Mouse (Mus musculus): Measurements from ENCODE around the gene Hoga1. TPM values are rescaled to one million over a fixed set of nuclear protein-coding genes. Genes with fewer than 3 reads are reported as not detected.
A peak's percentile ranks its signal among the peaks of the same experiment; 100 is the strongest.

The Hoga1 gene
- polyA plus RNA-seq (2014; fragmentation: Nextera tagmentation; extraction: Ambion mirVana), result 0.80 and 1.2 TPM in 2 replicates

GRCm38 (mm10) chr19:42045269-42046102 is at the start of gene Hoga1:
Hoga1 (plus strand) TSS chr19:42045610.
- Histone ChIP-seq H3K4me1 (ENCODE audit: control insufficient read depth, insufficient read depth, low read length) (no peaks in the 10 kb centered on the region), H3K4me3 (ENCODE audit: low read depth, low read length) (peak within 1 kb of the TSS; percentile 18), H3K27me3 (ENCODE audit: control insufficient read depth, insufficient read depth, low read length) (no peaks in the 10 kb centered on the region), H3K9ac (ENCODE audit: low read length) (0 out of 2 replicates have a peak within 1 kb of the TSS, but pooled peaks have one; percentile 14), H3K27ac (ENCODE audit: low read depth, low read length) (no peak within 1 kb of the TSS), H3K9me3 (ENCODE audit: control insufficient read depth, low read length) (no peaks in the 10 kb centered on the region), H3K36me3 (ENCODE audit: control insufficient read depth, insufficient read depth, low read length) (no peaks in the 10 kb centered on the region), H3K4me2 (peak within 1 kb of the TSS; percentile 36)
- DNase-seq (ENCODE audit: low spot score, missing footprints), result peak; percentile 95
- peak; percentile 90 for ATAC-seq (ENCODE audit: low FRiP score)
- 21% methylated on average over 23 of the region's 23 CpGs for WGBS

DNA sequence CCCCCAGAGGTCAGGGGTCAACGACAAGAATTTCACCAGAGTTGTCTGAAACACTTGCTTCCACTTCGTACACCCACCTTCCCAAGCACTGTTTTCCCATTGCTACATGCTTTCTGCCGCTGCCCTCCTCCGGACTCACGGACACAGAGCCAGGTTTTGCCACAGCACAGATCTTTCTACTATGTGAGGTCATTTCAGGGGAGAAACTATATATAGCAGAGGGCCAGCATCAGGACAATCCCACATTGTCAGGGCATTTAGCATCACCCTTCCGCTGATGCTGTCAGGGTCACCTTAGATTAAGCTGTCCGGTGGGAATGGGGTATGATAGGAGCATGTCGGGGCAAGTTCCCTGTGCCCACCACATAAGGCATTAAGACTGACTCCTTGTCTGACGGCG is 48.3 kb upstream of the Hoga1 start:
- ATAC-seq (ENCODE audit: low FRiP score), result no peak

GRCm38 (mm10) chr19:41998770-41999548 is 46.5 kb upstream of the Hoga1 start:
- ATAC-seq (ENCODE audit: low FRiP score) (no peak), DNase-seq (ENCODE audit: low spot score, missing footprints) (no peak)
- Histone ChIP-seq H3K4me1 (ENCODE audit: control insufficient read depth, insufficient read depth, low read length) (no peaks in the 10 kb centered on the region), H3K4me3 (ENCODE audit: low read depth, low read length) (no peak overlapping the region), H3K9ac (ENCODE audit: low read length) (no peak overlapping the region), H3K27ac (ENCODE audit: low read depth, low read length) (no peak overlapping the region), H3K27me3 (ENCODE audit: control insufficient read depth, insufficient read depth, low read length) (no peaks in the 10 kb centered on the region), H3K36me3 (ENCODE audit: control insufficient read depth, insufficient read depth, low read length) (no peaks in the 10 kb centered on the region), H3K9me3 (ENCODE audit: control insufficient read depth, low read length) (no peaks in the 10 kb centered on the region), H3K4me2 (no peak overlapping the region)
- 93% methylated on average over 9 of the region's 9 CpGs for WGBS

More for the DNA sequence above, 48.3 kb upstream of the Hoga1 start:
- DNase-seq (ENCODE audit: low spot score, missing footprints), result no peak
- Histone ChIP-seq H3K27ac (ENCODE audit: low read depth, low read length) (no peak overlapping the region), H3K4me3 (ENCODE audit: low read depth, low read length) (no peak overlapping the region), H3K36me3 (ENCODE audit: control insufficient read depth, insufficient read depth, low read length) (no peaks in the 10 kb centered on the region), H3K9ac (ENCODE audit: low read length) (no peak overlapping the region), H3K4me2 (no peak overlapping the region), H3K27me3 (ENCODE audit: control insufficient read depth, insufficient read depth, low read length) (no peaks in the 10 kb centered on the region), H3K4me1 (ENCODE audit: control insufficient read depth, insufficient read depth, low read length) (no peaks in the 10 kb centered on the region), H3K9me3 (ENCODE audit: control insufficient read depth, low read length) (no peaks in the 10 kb centered on the region)
- 90% methylated on average over 10 of the region's 10 CpGs for WGBS

DNA sequence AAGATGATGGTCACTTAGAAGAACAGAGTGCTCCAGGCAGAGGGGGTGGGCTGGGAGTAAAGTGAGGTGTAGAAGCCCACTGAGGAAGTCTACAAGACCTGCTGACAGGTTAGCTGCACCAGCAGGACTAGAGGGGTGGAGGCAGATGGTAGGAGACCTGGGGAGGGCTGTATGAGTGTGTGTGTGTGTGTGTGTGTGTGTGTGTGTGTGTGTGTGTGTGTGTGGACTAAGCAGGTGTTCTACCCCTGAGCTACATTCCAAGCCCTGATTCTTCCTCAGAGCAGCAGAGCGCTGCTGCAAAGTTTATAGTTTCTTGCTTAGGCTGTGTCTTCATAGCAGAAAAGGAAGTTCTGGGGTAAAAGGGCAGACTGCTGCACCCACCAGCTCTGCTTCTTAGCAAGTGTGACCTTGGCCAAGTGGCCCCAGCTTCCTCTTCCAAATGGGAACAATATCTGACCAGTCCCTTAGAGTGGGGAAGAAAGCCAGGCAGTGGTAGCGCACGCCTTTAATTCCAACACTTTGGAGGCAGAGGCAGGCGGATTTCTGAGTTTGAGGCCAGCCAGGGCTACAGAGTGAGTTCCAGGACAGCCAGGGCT is 45.6 kb upstream of the Hoga1 start:
- Histone ChIP-seq H3K4me3 (ENCODE audit: low read depth, low read length) (no peak overlapping the region), H3K9ac (ENCODE audit: low read length) (no peak overlapping the region), H3K4me2 (no peak overlapping the region), H3K9me3 (ENCODE audit: control insufficient read depth, low read length) (no peaks in the 10 kb centered on the region), H3K36me3 (ENCODE audit: control insufficient read depth, insufficient read depth, low read length) (no peaks in the 10 kb centered on the region), H3K4me1 (ENCODE audit: control insufficient read depth, insufficient read depth, low read length) (no peaks in the 10 kb centered on the region), H3K27me3 (ENCODE audit: control insufficient read depth, insufficient read depth, low read length) (no peaks in the 10 kb centered on the region), H3K27ac (ENCODE audit: low read depth, low read length) (no peak overlapping the region)
- DNase-seq (ENCODE audit: low spot score, missing footprints) (no peak), ATAC-seq (ENCODE audit: low FRiP score) (no peak)
- WGBS, result 85% methylated on average over 4 of the region's 4 CpGs

GRCm38 (mm10) chr19:42000446-42000958 is 44.9 kb upstream of the Hoga1 start:
- no peaks in the 10 kb centered on the region for H3K36me3 ChIP-seq (ENCODE audit: control insufficient read depth, insufficient read depth, low read length)
- H3K4me2 ChIP-seq, result no peak overlapping the region
- no peaks in the 10 kb centered on the region for H3K4me1 ChIP-seq (ENCODE audit: control insufficient read depth, insufficient read depth, low read length)
- no peak overlapping the region for H3K9ac ChIP-seq (ENCODE audit: low read length)
- DNase-seq (ENCODE audit: low spot score, missing footprints), result no peak
- no peaks in the 10 kb centered on the region for H3K27me3 ChIP-seq (ENCODE audit: control insufficient read depth, insufficient read depth, low read length)
- WGBS, result 74% methylated on average over 4 of the region's 4 CpGs
- H3K9me3 ChIP-seq (ENCODE audit: control insufficient read depth, low read length), result no peaks in the 10 kb centered on the region
- H3K4me3 ChIP-seq (ENCODE audit: low read depth, low read length), result no peak overlapping the region
- no peak for ATAC-seq (ENCODE audit: low FRiP score)
- no peak overlapping the region for H3K27ac ChIP-seq (ENCODE audit: low read depth, low read length)

DNA sequence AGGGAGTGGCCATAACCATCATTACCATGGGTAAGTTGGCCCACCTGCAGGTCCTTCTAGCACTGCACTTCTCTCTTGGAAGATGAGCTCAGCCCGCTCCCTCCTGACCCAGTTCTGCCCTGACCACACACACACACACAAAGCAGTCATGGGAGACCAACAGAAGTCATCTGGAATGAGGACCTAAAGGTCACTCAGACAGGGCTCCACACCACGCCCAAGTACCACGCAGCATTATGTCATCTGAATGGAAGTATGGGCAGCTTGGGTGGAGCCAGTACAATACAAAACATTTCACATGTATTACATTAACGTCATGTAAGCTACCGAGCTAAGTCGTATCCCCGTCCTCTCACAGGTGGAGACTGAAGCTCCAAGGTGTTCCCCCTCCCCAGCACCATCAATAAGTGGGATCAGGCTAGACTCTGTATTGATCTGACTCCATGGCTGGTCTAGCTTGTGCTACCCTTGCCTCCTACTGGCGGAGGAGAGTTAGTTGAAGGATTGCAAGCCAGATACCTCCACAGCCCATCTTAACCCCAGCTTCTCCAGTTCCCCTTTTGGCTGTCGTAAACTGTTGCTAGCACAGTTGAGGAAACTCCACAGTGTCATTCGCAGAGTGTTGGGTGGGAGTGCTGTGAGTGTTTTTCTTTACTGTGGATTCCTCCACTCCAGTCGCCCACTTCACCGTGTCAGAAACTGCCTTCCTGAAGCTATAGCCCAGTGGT is 44.0 kb upstream of the Hoga1 start:
- 93% methylated on average over 12 of the region's 12 CpGs for WGBS
- no peak overlapping the region for H3K4me3 ChIP-seq (ENCODE audit: low read depth, low read length)
- H3K27ac ChIP-seq (ENCODE audit: low read depth, low read length), result no peak overlapping the region

DNA sequence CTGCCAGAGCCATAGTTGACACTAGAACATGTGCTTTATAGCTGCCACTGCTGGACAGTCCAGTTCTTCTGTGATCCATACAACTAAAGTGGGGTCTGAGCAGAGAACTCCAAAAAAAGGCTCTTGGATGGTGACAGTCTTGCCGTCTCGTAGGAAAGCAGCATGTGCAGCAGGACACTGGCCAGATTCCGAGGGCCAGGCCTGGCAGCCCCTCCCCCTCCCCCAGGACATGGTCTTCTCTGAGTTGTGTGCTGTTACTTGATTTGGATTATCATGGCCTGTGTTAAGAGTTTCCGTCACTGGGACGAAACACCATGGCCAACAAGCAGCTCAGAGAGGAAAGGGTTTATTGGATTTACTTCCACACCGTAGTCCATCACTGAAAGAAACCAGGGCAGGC is 41.2 kb upstream of the Hoga1 start:
- Histone ChIP-seq H3K9ac (ENCODE audit: low read length) (no peak overlapping the region), H3K4me1 (ENCODE audit: control insufficient read depth, insufficient read depth, low read length) (no peaks in the 10 kb centered on the region), H3K27me3 (ENCODE audit: control insufficient read depth, insufficient read depth, low read length) (no peaks in the 10 kb centered on the region), H3K36me3 (ENCODE audit: control insufficient read depth, insufficient read depth, low read length) (no peaks in the 10 kb centered on the region), H3K4me2 (no peak overlapping the region), H3K27ac (ENCODE audit: low read depth, low read length) (no peak overlapping the region), H3K4me3 (ENCODE audit: low read depth, low read length) (no peak overlapping the region), H3K9me3 (ENCODE audit: control insufficient read depth, low read length) (no peaks in the 10 kb centered on the region)
- no peak for DNase-seq (ENCODE audit: low spot score, missing footprints)
- ATAC-seq (ENCODE audit: low FRiP score), result no peak
- 88% methylated on average over 6 of the region's 6 CpGs for WGBS

More for the DNA sequence above, 44.0 kb upstream of the Hoga1 start:
- no peak overlapping the region for H3K9ac ChIP-seq (ENCODE audit: low read length)
- no peaks in the 10 kb centered on the region for H3K36me3 ChIP-seq (ENCODE audit: control insufficient read depth, insufficient read depth, low read length)
- H3K4me1 ChIP-seq (ENCODE audit: control insufficient read depth, insufficient read depth, low read length), result no peaks in the 10 kb centered on the region
- H3K9me3 ChIP-seq (ENCODE audit: control insufficient read depth, low read length), result no peaks in the 10 kb centered on the region
- H3K27me3 ChIP-seq (ENCODE audit: control insufficient read depth, insufficient read depth, low read length), result no peaks in the 10 kb centered on the region
- H3K4me2 ChIP-seq, result no peak overlapping the region
- DNase-seq (ENCODE audit: low spot score, missing footprints) (no peak), ATAC-seq (ENCODE audit: low FRiP score) (no peak)

DNA sequence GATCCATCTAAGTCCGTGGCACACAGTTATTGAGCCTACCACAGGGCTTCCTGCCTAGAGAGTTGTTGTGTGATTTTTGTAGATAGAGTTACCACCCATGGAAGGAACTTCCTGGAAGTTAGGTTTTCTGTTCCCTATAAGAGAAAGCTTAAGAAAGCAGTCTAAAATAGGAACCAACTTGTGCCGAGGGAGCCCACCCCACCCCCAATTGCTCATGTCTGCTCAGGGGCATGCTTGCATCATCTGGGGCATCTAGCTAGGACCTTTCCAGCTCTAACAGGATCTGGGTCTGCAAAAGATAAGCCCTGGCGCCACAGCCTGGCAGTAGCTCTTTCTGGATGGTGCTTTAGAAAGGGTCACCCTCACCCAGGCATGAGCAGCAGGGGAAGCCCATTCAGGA is 39.8 kb upstream of the Hoga1 start:
- no peak overlapping the region for H3K4me2 ChIP-seq
- no peak overlapping the region for H3K4me3 ChIP-seq (ENCODE audit: low read depth, low read length)
- DNase-seq (ENCODE audit: low spot score, missing footprints) (no peak), ATAC-seq (ENCODE audit: low FRiP score) (no peak)
- no peak overlapping the region for H3K27ac ChIP-seq (ENCODE audit: low read depth, low read length)
- no peaks in the 10 kb centered on the region for H3K9me3 ChIP-seq (ENCODE audit: control insufficient read depth, low read length)
- no peaks in the 10 kb centered on the region for H3K36me3 ChIP-seq (ENCODE audit: control insufficient read depth, insufficient read depth, low read length)
- no peaks in the 10 kb centered on the region for H3K4me1 ChIP-seq (ENCODE audit: control insufficient read depth, insufficient read depth, low read length)
- no peaks in the 10 kb centered on the region for H3K27me3 ChIP-seq (ENCODE audit: control insufficient read depth, insufficient read depth, low read length)
- 79% methylated on average over 3 of the region's 3 CpGs for WGBS
- no peak overlapping the region for H3K9ac ChIP-seq (ENCODE audit: low read length)
